Mouse (Mus musculus) hindlimb bud, embryonic 11.5 days (tissue): Measurements from ENCODE around the gene Rtl5.

ENCODE experiments used
- DNase-seq: peaks from one replicate; pipeline ENCODE4 v3.0.0-alpha.2; 2012; ENCODE audit warnings: low read depth, low spot score; ENCODE audit errors: extremely low spot score

The Rtl5 gene

GRCm38 (mm10) chrX:102017213-102017923, 53.7 kb downstream of the Rtl5 start:
- no peak for DNase-seq
